Mouse (Mus musculus) lung, embryonic 14.5 days (tissue): ENCODE results near the gene Rspo3. TPM values are rescaled to one million over a fixed set of nuclear protein-coding genes. Genes with fewer than 3 reads are reported as not detected.

Source experiments
- ATAC-seq: fragments of 200-750 bp; cut with Nextera tagmentation; 2 replicates; pipeline ENCODE4 v1.8.0; 2017; ENCODE audit warnings: mild to moderate bottlenecking, moderate TSS enrichment, moderate library complexity; ENCODE audit not compliant: insufficient read depth
- DNase-seq: peaks from one replicate; pipeline ENCODE4 v3.0.0-alpha.2; 2015
- H3K27ac ChIP-seq: fragments of 300-500 bp; sonication (generic); 2 replicates; pipeline ENCODE4 v1.5.1; 2014; ENCODE audit warnings: low read depth, mild to moderate bottlenecking, moderate library complexity
- H3K27me3 ChIP-seq: fragments of 300-500 bp; sonication (generic); 2 replicates; pipeline ENCODE4 v1.6.1; 2014; ENCODE audit warnings: low read length, control low read depth; ENCODE audit not compliant: insufficient read depth
- H3K36me3 ChIP-seq: fragments of 300-500 bp; sonication (generic); 2 replicates; pipeline ENCODE4 v1.6.1; 2014; ENCODE audit warnings: control low read depth; ENCODE audit not compliant: insufficient read depth
- H3K4me1 ChIP-seq: fragments of 300-500 bp; sonication (generic); 2 replicates; pipeline ENCODE4 v1.6.1; 2014; ENCODE audit warnings: antibody characterized with exemption, control low read depth; ENCODE audit not compliant: insufficient read depth
- H3K4me2 ChIP-seq: fragments of 300-500 bp; sonication (generic); 2 replicates; pipeline ENCODE4 v1.6.1; 2014; ENCODE audit warnings: mild to moderate bottlenecking
- H3K4me3 ChIP-seq: fragments of 300-500 bp; sonication (generic); 2 replicates; pipeline ENCODE4 v1.5.1; 2014; ENCODE audit warnings: low read depth, low read length
- H3K9ac ChIP-seq: fragments of 300-500 bp; sonication (generic); 2 replicates; pipeline ENCODE4 v1.6.1; 2014
- H3K9me3 ChIP-seq: fragments of 300-500 bp; sonication (generic); 2 replicates; pipeline ENCODE4 v1.6.1; 2016; ENCODE audit warnings: low read depth, low read length, control low read depth
- CTCF ChIP-seq: IDR thresholded peaks from 2 replicates; pipeline ENCODE4 v1.5.1; 2016; ENCODE audit warnings: antibody characterized with exemption, low read depth
- WGBS: fragments of 180-500 bp; shearing (Covaris S2); extraction: QIAGEN DNeasy Blood & Tissue Kit; methylation state at CpG from one replicate; pipeline ENCODE4 v1.1.7; 2014; 5-methylcytosine and 5-hydroxymethylcytosine counted together
- polyA plus RNA-seq: library from polyadenylated mRNA; unstranded; fragments of >200 nt; fragmentation: Nextera tagmentation; extraction: Ambion mirVana; gene quantifications from 2 replicates; pipeline ENCODE4 v1.2.1, GENCODE M21; 2014

Gene Rspo3
- 1.1 and 1.4 TPM in 2 replicates for polyA plus RNA-seq

- H3K36me3 ChIP-seq = no peaks in the 10 kb centered on the region
- peaks cover 23% of the 10 kb centered on the region for H3K27me3 ChIP-seq
- no peaks in the 10 kb centered on the region for H3K9me3 ChIP-seq
- peak within 1 kb of the TSS; percentile 92 for H3K4me2 ChIP-seq
- peak; percentile 89 for ATAC-seq
- peak; percentile 67 for DNase-seq
- TF ChIP-seq CTCF = peak; percentile 39
- H3K4me1 ChIP-seq = peaks cover 2% of the 10 kb centered on the region; the same call in 1 of the 2 replicates
- H3K9ac ChIP-seq = peak within 1 kb of the TSS; percentile 54
- WGBS = under 1% methylated on average over 43 of the region's 44 CpGs
- peak within 1 kb of the TSS; percentile 52 for H3K4me3 ChIP-seq
- no peak within 1 kb of the TSS for H3K27ac ChIP-seq
Measured at GRCm38 (mm10) chr10:29535546-29536260, at the start of gene Rspo3. Rspo3 (minus strand) TSS chr10:29535867.

GRCm38 (mm10) chr10:29581940-29582339 is 46.3 kb upstream of the Rspo3 start:
- H3K4me1 ChIP-seq = no peaks in the 10 kb centered on the region
- DNase-seq (no peak), ATAC-seq (no peak)
- TF ChIP-seq CTCF = no peak
- H3K4me3 ChIP-seq = no peak overlapping the region
- no peaks in the 10 kb centered on the region for H3K36me3 ChIP-seq
- no peak overlapping the region for H3K9ac ChIP-seq
- no peaks in the 10 kb centered on the region for H3K9me3 ChIP-seq
- H3K27me3 ChIP-seq = no peaks in the 10 kb centered on the region
- no peak overlapping the region for H3K4me2 ChIP-seq
- H3K27ac ChIP-seq = no peak overlapping the region
- WGBS = 63% methylated on average over 3 of the region's 3 CpGs

GRCm38 (mm10) chr10:29581476-29581875 is 45.8 kb upstream of the Rspo3 start:
- no peaks in the 10 kb centered on the region for H3K9me3 ChIP-seq
- no peak overlapping the region for H3K4me3 ChIP-seq
- DNase-seq (no peak), ATAC-seq (no peak)
- H3K4me2 ChIP-seq = no peak overlapping the region
- no peak overlapping the region for H3K9ac ChIP-seq
- H3K4me1 ChIP-seq = no peaks in the 10 kb centered on the region
- no peaks in the 10 kb centered on the region for H3K27me3 ChIP-seq
- no peak overlapping the region for H3K27ac ChIP-seq
- no peaks in the 10 kb centered on the region for H3K36me3 ChIP-seq
- TF ChIP-seq CTCF = no peak
- 62% methylated on average over 3 of the region's 3 CpGs for WGBS

- DNase-seq = peak; percentile 7
Measured at GRCm38 (mm10) chr10:29555983-29556382, 20.3 kb upstream of the Rspo3 start.

GRCm38 (mm10) chr10:29554365-29554764 is 18.7 kb upstream of the Rspo3 start:
- H3K4me2 ChIP-seq = no peak overlapping the region
- H3K27ac ChIP-seq = no peak overlapping the region
- H3K9me3 ChIP-seq = no peaks in the 10 kb centered on the region
- no peaks in the 10 kb centered on the region for H3K27me3 ChIP-seq
- H3K4me3 ChIP-seq = no peak overlapping the region
- H3K9ac ChIP-seq = no peak overlapping the region
- peak; percentile 75; the same call in 1 of the 2 replicates for ATAC-seq
- peak; percentile 74 for DNase-seq
- 18% methylated on average over 2 of the region's 2 CpGs for WGBS
- no peak for TF ChIP-seq CTCF
- H3K4me1 ChIP-seq = no peaks in the 10 kb centered on the region
- no peaks in the 10 kb centered on the region for H3K36me3 ChIP-seq

More at GRCm38 (mm10) chr10:29555983-29556382, 20.3 kb upstream of the Rspo3 start:
- TF ChIP-seq CTCF = no peak
- 45% methylated on average over 2 of the region's 2 CpGs for WGBS
- Histone ChIP-seq H3K27me3 (no peaks in the 10 kb centered on the region), H3K4me2 (no peak overlapping the region), H3K9ac (no peak overlapping the region), H3K9me3 (no peaks in the 10 kb centered on the region), H3K4me3 (no peak overlapping the region), H3K36me3 (no peaks in the 10 kb centered on the region), H3K27ac (no peak overlapping the region), H3K4me1 (no peaks in the 10 kb centered on the region)
- no peak for ATAC-seq

- Histone ChIP-seq H3K9ac (no peak overlapping the region), H3K4me1 (no peaks in the 10 kb centered on the region), H3K4me3 (no peak overlapping the region), H3K27ac (no peak overlapping the region), H3K27me3 (no peaks in the 10 kb centered on the region), H3K36me3 (no peaks in the 10 kb centered on the region), H3K4me2 (no peak overlapping the region), H3K9me3 (no peaks in the 10 kb centered on the region)
- DNase-seq = no peak
- no peak for ATAC-seq
- WGBS = 70% methylated on average over 3 of the region's 3 CpGs
- TF ChIP-seq CTCF = no peak
Measured at GRCm38 (mm10) chr10:29542982-29543381, 7.3 kb upstream of the Rspo3 start.

GRCm38 (mm10) chr10:29539516-29539915 is 3.8 kb upstream of the Rspo3 start:
- no peak for ATAC-seq

More at GRCm38 (mm10) chr10:29539516-29539915, 3.8 kb upstream of the Rspo3 start:
- H3K4me2 ChIP-seq = no peak overlapping the region
- TF ChIP-seq CTCF = no peak
- H3K4me1 ChIP-seq = peaks cover 2% of the 10 kb centered on the region; the same call in 1 of the 2 replicates
- H3K9ac ChIP-seq = no peak overlapping the region
- H3K9me3 ChIP-seq = no peaks in the 10 kb centered on the region
- no peak overlapping the region for H3K27ac ChIP-seq
- 68% methylated on average over 2 of the region's 2 CpGs for WGBS
- peaks cover 6% of the 10 kb centered on the region for H3K27me3 ChIP-seq
- no peaks in the 10 kb centered on the region for H3K36me3 ChIP-seq
- no peak overlapping the region for H3K4me3 ChIP-seq
- no peak for DNase-seq
